Mouse (Mus musculus) layer of hippocampus, adult 18-20 months (tissue): ENCODE data around the gene Lgr4. TPM values are rescaled to one million over a fixed set of nuclear protein-coding genes. Genes with fewer than 3 reads are reported as not detected.
A peak's percentile ranks its signal among the peaks of the same experiment; 100 is the strongest.

ENCODE experiments used
- DNase-seq, 2 experiments: peaks; one replicate each; pipeline ENCODE4 v3.0.0; 2022; ENCODE audit warnings: low spot score in 2 of 2
- total RNA-seq, 2 experiments: library from RNA; stranded (reverse); gene quantifications; 2 replicates each; pipeline ENCODE4 v1.2.3; 2021

Lgr4 gene
- total RNA-seq, 2 experiments from 2014 or later = 27.9 to 31.8 TPM

DNA sequence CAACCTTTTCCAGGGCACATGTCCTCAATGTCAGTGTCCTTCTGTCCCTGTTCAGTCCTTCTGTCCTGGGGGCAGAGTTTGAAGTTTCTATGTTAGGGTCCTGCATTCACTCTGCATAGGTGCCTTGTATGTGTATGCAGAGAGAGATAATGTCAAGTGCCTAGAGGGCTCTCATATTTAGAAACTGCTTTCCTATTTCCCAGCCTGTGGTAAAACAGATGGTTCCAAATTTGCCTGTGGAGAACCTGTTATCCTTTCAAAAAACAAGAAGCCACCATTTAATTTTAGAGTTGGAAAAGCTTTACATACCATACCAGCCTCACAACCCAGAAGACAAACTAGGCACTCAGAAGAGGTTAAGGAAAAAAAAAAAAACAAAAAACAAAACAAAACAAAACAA is 32.1 kb downstream of the Lgr4 start:
- no peak for DNase-seq

DNA sequence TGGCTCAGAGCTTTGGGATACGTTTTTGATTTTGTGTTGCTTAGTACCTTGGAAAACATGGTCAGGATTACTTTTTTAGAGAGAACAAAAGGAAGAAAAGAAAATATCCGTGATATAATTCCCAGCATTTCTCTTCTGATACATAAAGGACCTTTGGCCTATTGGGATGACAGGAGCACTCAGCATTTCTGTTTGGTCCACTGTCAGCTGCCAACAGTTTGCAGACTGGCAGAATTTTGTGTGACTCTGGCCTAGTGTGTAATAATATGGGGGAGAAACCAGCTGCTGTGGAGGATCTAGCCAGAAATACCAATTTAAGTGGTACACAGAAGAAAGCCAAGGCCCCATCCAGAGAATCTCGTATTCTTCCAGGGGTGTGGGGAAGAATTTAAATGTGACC is 32.9 kb downstream of the Lgr4 start:
- no peak for DNase-seq

DNA sequence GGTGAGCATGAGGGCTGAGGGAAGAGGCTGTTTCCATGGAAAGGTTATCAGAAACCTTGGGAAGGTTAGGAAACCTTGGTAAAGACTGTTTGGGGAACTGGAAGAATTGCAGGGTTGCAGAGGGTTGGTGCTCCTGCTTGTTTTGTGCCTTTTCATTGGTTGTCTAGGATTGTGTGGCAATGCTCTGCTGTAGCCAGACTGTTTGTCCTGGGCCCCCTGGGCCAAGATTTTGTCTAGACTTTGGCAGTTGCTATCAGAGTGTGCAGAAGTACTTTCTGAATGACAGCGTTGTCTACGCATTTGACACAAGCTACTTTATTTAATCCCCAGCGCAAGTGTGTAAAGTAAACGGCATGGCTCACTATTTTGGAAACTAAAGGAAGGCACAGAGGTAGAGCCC is 33.6 kb downstream of the Lgr4 start:
- DNase-seq = no peak

DNA sequence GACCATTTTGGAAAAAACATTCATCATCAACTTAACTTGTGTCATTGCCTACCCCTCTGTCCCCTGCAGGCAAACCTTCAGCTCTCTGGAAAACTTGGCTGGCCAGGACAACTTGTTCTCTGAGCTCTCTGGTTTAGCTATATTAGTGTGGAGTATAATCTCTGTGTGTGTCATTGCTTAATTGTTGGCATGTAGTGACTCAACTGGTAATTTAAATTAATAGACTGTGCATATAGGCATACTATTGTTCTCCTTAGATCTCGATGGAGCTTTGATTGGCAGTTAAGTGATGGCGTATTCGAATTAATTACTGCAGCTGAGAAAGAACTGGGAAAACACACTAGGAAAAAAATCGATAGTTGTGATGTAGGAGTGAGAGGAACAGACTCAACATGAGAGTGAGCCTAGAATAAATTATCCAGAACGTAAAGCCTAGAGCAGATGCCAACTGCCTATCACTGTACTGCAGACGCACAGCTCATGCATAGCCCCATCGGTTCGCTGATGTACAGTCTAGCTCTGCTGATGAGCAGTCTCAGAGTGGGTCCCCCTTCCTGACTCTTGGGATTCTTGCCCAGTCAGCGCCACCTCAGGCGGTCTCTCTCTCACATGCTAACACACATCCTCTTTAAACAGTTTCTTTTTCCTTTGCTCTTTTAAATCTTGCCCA is 35.7 kb downstream of the Lgr4 start:
- peak in 1 of 2 experiments; percentile 23 for DNase-seq

DNA sequence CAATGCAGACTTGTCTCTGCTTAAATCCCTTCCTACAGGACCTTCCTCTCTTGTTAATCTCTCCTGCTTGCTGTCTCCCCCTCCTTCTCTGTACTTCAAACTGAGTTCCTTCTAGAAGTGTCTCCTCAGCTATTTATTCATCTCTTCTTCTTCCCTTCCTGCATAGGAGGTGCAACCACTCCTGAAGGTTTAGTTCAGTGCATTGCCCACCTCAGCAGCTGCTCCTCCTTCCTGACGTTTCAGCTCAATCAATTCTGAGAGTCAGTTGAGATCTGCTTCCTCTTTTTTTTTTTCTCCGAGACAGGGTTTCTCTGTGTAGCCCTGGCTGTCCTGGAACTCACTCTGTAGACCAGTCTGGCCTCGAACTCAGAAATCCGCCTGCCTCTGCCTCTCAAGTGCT is 36.4 kb downstream of the Lgr4 start:
- no peak for DNase-seq

DNA sequence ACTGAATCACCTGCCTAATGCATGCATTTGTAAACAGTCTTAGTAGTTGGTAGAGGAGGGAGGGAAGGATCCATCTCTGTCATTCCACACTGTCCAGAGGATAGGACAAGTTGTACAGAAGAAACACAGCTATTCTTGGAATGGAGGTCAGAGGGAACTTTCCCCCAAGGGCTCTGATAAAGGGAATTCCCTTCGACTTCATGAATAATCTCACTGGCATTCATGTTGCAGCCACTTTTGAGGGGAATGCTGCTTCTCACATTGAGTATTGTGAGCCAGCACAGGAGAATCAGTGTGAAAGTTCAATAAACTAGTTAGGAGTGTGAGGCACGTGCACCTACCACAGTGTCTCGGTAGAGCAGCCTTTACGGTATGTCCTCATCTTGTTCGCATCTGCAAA is 37.6 kb downstream of the Lgr4 start:
- DNase-seq = no peak

DNA sequence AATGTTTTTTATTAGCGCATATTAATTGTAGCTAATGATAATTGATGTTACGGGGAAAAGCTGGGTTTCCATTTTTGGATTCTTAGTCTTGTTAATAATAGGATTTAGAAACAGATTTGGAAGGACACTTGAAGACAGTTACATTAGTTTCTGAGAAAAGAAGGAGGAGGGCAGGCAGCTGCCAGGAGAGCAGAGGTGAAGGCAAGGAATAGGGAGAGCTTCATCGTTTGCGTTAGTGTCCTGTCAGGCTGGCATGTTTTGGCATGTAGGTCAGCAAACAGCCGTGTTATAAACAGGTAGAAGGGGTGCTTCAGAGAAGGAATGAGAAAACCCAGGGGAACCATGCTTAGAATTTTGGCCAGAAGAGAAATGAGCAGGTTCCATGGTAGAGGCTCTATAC is 38.5 kb downstream of the Lgr4 start:
- DNase-seq = no peak

DNA sequence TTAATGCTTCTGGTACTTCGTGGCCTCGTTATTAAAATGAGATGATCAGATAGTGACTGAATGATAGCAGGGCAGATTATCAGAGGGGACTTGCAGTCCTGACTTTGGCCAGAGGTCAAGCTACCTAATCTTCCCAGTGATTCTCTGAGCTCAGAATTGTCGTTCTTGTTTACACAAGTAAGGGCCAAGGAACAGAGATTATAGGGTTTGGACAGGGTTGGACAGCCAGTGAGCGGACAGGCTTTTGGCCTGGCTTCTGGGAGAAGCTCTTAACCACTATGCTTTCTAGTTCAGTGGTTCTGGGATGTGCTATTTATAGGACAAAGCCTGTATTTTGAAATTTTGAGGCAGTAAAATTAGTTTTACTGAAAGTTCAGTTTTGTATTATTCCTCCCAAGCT is 39.3 kb downstream of the Lgr4 start:
- DNase-seq = no peak

DNA sequence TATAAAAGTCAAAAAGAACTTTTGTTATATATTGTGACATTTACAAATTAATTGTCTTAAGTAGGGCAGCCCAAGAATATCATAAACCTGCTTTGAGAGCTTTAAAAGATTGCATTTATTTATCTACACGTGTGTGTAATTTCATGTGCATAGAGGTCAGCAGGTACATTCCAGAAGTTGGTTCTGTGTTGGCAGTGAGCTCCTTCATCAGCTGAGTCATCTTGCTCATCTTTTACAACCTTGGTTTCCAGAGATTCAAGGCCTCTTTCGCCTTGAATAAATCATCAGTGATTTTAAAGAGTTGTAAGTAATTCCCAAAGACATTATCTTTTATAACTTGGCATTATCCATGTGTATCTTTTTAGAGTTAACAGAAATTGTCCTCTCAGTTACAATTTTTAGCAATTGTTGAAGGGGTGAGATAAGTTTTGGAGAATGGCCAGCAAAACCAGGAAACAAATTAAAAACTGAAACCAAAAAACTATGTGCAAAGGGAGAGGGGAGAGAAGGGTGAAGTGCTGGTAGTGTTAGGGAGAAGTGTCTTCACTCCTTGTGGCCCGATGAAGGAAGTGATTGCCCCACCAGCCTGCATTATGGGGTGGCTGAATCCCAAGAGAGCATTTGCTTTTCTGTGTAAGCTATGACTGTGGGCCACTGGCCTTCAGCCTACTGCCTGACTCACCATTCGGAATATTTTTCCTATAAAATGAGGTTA is 41.4 kb downstream of the Lgr4 start:
- no peak for DNase-seq

DNA sequence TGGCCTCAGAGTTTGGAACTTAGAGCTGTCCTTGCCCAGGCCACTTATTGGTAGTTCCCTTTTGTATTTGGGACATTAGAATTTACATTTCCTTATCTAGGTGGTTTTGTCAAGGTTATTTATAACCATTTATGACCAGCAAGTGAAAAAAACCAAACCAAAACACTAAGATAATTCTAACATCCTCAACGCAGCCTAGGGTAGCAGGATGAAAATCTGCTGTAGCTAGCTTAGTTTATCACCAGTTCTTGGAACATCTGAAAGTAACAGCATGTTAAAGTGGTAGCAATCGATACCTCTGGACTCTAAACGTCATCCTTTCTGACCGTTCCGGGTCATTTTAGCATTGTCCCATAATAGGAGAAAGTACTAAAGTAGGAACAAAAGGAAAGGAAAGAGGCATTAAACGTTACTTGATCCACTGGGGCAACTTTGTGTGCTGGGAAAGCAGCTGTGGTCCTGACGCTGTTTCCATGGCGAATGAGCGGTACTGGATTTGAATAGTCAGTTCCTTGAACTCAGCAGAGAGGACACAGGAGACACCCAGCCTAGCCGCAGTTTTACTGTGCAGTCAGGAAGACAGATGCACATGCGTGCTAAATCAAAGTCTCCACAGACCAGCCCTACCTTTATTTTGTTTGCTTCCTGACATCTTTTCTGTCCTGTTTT is 42.1 kb downstream of the Lgr4 start:
- DNase-seq = no peak

DNA sequence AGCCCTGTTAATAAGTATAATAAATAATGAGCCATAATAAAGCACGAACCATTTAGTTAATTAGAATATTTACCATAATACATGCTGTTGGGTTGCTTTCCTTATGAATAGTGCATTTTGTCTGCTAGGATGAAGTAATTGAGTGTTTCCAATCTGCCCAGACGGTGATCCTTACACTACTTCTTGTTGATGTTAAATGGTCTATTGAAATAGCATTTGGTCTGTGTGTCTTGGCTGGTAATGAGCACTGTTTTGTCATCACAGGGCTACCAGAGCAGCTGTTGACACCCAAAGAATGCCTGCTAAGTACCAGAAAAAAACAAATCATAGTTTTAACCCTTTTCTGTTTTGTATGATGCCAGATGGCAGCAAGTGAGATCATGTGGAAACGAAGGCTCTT is 42.8 kb downstream of the Lgr4 start:
- DNase-seq = peak in 1 of 2 experiments; percentile 32

DNA sequence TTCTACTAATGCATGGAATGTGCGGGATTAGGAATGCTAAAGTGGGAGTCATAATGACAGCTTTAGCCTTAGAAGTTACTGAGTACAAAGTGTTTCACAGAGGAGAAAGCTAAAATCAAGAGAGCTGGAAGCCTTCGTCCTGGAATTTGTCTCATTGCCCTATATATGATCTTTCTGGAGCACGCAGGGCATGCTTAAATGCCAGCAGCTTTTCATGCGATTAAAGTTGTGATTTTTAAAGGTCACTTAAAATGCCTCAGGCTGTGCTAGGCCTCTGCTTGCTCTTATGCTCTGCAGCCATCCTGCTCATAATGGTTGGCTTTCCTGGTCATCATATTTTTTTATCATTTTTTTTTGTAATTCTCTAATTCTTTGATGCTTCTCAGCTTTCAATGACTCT is 43.7 kb downstream of the Lgr4 start:
- no peak for DNase-seq

DNA sequence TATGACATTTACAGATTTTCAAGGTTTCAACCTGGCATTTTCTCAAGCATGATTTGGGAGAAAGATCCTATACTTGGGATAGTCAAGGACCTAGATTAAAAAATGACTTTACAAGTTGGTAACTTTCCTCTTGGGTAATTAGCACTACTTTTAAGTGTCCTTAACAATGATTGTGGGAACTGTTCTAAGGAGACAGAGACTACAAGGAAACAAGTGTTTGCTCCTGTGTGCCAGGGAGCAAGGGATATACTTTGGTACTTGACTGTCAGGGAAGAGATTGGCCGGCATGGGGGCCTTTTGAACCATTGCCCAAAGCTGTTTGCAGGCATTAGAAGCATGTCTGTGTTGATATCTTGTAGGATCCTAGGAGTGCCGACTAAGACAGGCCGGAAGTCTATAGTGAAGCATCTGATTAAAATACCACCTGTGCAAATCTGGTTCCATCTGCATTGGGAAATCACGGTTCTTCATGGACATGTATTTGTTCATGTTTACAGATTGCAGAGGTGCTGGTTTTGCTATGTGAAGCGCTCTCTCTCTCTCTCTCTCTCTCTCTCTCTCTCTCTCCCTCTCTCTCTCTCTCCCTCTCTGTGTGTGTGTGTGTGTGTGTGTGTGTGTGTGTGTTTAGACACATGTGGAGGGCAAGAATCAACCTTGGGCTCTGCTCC is 46.3 kb downstream of the Lgr4 start:
- DNase-seq = no peak

DNA sequence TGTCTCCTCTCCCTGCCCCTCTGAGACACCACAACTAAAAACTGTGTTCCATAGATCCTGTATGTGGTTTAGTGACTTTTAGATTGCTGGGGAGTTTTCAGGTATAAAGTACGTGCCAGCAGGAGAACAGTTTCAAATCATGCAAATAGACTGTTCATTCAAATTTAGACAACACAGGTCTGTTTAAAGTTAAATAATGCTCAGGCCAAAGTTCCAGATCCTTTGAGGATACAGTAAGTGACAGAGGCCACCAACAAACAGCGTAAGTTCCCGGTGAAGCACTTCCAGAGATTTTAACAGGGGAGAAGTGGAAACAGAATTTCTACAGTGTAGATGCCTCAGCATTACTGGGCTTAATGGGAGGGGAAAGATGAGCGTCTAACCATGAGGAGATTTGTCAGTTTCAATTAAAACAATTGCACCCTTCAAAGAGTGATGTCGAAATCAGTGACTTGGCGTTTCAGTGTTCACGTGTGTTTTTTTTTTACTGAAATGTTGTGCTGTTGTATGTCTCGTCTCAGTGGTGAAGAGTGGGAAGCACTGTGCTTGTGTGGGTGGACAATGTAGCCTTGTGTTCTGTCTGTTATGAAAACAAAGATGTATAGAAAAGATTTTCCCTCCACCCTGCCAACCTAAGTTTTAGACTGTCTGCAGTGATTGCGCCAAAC is 48.4 kb downstream of the Lgr4 start:
- no peak for DNase-seq

DNA sequence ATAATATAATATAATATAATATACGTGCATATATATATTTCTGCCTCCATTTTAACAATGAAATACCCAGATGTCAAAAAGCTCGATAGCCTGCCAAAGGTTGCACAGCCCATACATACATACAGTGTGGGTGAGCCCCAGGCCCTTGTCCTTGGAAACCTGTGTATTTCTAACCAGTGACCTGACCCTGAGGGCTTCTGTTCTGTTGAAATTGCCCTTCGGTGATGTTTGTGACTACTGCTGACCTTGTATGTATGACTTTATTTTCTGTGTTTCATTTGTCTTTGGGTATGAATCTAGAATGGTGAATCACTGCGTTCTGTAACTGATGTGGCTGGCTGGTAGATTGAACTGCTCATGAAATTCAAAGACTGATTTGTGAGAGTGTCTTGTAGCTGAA is 49.4 kb downstream of the Lgr4 start:
- no peak for DNase-seq

DNA sequence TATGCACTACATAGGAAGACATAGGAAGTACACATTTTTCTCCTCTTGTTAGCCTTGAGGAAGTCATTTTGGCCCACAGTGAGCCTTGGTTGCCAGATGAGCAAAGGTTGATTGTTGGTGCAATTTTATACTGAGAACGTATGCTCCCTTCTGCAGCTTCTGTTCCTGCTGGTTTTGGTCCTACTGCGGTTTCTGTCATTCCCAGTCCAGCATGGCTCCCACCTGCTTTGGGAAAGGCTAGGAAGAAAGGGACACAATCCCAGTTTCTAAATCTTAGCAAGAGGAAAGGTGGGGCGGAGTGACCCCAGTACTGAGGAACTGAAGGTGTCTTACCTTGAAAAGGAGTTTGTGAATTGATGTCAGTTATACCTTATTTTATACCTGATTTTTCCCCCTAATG is 51.9 kb downstream of the Lgr4 start:
- no peak for DNase-seq

DNA sequence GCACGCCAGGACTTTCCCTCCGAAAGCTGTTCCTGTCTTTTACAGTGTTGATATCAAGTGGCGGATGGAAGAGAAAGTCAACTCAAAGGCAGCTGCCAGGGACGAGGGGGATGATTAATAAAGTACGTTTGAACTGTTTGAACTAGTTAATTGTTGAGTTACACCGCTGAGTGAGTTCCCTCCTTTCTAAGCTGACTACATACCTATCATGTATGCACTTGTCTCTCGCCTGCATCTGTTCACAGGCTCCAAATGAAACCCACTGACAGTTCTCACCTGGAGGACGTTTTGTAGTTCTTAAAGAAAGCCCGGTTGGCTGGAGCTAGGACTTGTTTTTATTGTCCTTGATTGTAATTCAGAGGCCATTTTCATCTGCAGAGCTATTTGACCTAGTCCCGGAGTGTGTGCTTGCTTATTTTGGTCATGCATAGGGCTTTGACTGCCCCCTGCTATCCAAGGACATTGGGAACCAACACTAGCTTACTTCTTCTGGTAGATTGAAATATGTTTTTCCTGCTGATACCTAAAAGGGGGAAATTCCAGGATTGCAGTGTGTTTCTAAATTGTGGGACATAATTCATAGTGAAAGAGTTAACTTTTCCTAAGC is 52.6 kb downstream of the Lgr4 start:
- DNase-seq = no peak

DNA sequence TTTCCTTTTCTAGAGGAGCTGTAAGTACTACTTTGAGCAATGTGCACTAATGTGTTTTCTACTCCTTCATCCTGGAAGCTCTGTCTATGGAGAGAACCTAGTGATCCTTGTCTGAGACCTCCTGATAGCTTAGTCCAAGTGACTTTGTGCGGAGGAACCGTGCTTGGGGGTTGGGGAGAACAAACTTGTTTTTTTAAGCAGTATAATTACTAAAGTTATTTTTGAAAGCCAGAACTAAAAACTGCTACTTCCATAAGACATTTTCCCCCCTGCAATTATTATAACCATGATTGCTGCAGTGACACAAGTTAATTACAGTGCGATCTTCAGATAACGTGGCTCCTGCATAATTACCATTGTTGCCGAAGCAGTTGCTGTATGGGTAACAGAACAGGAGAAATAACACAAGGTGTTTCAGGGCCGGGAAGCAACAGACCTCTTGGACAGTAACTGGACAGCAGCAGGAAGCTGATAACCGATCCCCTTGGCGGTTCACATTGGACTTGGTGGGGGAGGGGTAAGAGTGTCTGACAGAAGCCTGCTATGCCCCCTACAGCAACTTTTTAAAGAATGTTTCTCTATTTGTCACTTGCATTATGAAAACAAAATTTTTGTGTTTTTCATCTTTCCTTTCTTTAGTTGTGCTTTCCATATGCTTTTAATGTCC is 53.4 kb downstream of the Lgr4 start:
- DNase-seq = no peak

DNA sequence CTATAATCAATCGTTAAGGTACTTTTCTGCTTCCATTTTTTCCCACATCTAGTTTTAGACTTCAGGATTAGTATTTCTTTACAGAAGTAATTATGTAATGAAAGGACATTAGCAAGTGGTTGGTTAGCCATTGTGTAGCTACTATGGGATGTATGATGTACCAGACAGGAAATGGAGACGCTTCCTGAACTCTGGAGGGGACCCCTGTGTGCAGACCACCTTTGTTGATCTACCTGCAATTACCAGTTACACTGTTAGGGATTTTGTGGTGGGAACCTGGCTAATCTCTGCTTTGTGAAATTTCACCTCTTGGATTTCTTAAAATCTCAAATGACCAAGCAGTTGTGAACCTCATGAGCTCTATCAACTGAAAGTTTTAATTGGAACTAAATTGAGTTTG is 54.9 kb downstream of the Lgr4 start:
- no peak for DNase-seq

DNA sequence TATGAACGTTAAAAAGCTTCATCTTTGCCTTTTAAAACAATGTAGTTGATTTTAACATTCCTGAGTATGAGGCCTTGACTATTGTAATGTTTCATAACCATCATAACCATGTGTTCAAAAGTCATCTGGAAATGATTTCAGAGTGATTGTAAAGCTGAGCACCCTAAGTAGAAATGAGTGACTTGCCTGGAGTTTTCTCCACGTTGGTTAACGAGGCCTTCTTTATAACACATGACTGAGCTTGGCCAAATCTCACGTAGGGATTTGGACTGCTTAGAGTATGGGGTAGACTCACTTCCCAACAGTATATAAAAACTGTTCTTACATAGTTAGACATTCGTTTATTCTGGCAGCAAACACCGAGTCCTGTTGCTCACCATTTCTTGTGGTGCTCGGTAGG is 55.5 kb downstream of the Lgr4 start:
- no peak for DNase-seq

DNA sequence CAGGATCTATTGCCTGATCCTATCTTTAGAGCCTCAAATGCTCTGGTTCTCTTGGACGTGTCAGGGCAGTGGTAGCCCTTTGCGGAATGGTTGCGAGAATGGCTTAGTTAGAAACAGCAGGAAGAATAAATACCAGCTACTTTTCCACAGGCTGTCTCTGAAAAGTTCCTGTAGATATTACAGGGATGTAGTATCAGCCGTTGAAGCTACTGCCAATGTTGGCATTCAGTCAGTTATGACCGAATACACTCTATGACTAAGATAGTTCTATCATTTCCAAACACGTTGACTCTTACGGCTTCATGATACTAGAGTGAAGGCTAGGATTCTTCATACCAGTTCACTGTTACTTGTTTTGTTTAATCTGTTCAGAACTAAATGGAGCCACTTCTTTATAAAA is 57.4 kb downstream of the Lgr4 start:
- DNase-seq = no peak
